Mouse (Mus musculus) ES-Bruce4 (cell line): Measurements from ENCODE around the gene Fes. TPM values are rescaled to one million over a fixed set of nuclear protein-coding genes. Genes with fewer than 3 reads are reported as not detected.

Experiments used
- H3K27ac ChIP-seq: 2 replicates; pipeline ENCODE4 v1.5.1; 2012; ENCODE audit warnings: low read length, inconsistent platforms; ENCODE audit not compliant: insufficient read depth
- H3K27me3 ChIP-seq: 2 replicates; pipeline ENCODE4 v1.6.1; 2012; ENCODE audit warnings: mild to moderate bottlenecking, low read length, inconsistent platforms; ENCODE audit not compliant: control insufficient read depth, poor library complexity, insufficient read depth, severe bottlenecking
- H3K36me3 ChIP-seq: 2 replicates; pipeline ENCODE4 v1.6.1; 2012; ENCODE audit warnings: inconsistent platforms, mild to moderate bottlenecking, low read length, moderate library complexity; ENCODE audit not compliant: control insufficient read depth, poor library complexity, insufficient read depth, severe bottlenecking
- H3K4me1 ChIP-seq: one replicate; pipeline ENCODE4 v1.8.1; 2011; ENCODE audit warnings: low read length; ENCODE audit not compliant: control insufficient read depth, insufficient read depth
- H3K4me3 ChIP-seq: 2 replicates; pipeline ENCODE4 v1.5.1; 2011; ENCODE audit warnings: low read depth, mild to moderate bottlenecking, low read length
- H3K9ac ChIP-seq: 2 replicates; pipeline ENCODE4 v1.6.1; 2012; ENCODE audit warnings: low read depth, mild to moderate bottlenecking, inconsistent platforms; ENCODE audit not compliant: poor library complexity, severe bottlenecking
- H3K9me3 ChIP-seq: replicated peaks from 2 replicates; pipeline ENCODE4 v1.6.1; 2012; ENCODE audit warnings: mild to moderate bottlenecking, low read length, inconsistent platforms; ENCODE audit not compliant: control insufficient read depth, poor library complexity, insufficient read depth, severe bottlenecking
- CTCF ChIP-seq: IDR thresholded peaks from one replicate; pipeline ENCODE4 v1.8.1; 2011; ENCODE audit warnings: low read depth, low read length
- EP300 ChIP-seq: IDR thresholded peaks from 2 replicates; pipeline ENCODE4 v1.6.1; 2011; ENCODE audit warnings: low read depth, low read length; ENCODE audit not compliant: insufficient read depth
- POLR2A ChIP-seq: IDR thresholded peaks from one replicate; pipeline ENCODE4 v1.8.1; 2011; ENCODE audit warnings: low read length; ENCODE audit not compliant: insufficient read depth
- polyA plus RNA-seq: library from polyadenylated mRNA; stranded (reverse); fragments of >200 nt; gene quantifications from 2 replicates; pipeline ENCODE4 v1.2.4, GENCODE M21; 2011; ENCODE audit warnings: low read depth; ENCODE audit not compliant: missing spikeins, insufficient read depth, insufficient read length

The Fes gene
- polyA plus RNA-seq, 1 experiment = 0.76 TPM

DNA sequence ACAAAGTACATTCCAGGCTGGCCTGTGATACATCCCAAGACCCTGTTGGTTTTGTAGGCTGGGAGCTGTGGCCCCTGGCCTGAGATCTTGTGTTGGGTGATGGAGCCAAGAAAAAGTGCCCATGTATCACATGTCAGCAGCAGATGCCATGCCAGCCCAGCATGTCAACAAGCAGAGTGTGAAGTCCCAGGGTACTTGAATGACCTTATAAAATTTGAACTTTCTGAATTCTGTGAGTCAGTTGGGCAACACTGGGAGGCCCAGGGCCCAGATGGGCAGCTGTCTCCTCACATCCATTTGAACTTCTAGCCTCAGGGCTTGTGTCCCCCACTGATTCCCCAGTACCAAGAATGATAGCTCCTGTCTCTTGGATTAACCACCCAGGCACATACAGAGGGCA lies 29.9 kb upstream of the Fes start:
- Histone ChIP-seq H3K27ac (no peak overlapping the region), H3K9ac (no peak overlapping the region), H3K36me3 (no peaks in the 10 kb centered on the region), H3K9me3 (no peaks in the 10 kb centered on the region), H3K4me3 (no peak overlapping the region), H3K27me3 (no peaks in the 10 kb centered on the region), H3K4me1 (no peaks in the 10 kb centered on the region)
- TF ChIP-seq EP300 (no peak), POLR2A (no peak), CTCF (no peak)

DNA sequence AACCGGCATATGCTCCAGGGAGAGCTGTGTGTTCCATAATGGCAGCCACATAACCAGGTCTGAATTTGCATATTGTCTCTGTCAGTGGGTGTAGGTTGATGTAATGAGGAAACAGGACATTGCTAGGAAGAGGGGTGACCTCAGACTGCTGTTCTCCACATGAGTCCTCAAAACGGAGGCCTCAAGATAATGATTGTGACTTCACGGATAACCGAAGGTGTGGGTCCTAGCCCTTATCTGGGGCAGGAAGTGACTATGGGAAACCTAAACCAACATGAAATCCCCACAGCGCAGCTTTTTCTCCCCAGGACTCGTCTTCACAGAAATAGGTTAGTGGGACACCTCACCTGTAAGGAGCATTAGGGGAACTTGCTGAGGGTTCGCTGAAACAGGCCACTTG lies 29.2 kb upstream of the Fes start:
- Histone ChIP-seq H3K4me1 (no peaks in the 10 kb centered on the region), H3K4me3 (no peak overlapping the region), H3K36me3 (no peaks in the 10 kb centered on the region), H3K9me3 (no peaks in the 10 kb centered on the region), H3K9ac (no peak overlapping the region), H3K27ac (no peak overlapping the region), H3K27me3 (no peaks in the 10 kb centered on the region)
- TF ChIP-seq POLR2A = no peak
- TF ChIP-seq CTCF = no peak
- no peak for TF ChIP-seq EP300

DNA sequence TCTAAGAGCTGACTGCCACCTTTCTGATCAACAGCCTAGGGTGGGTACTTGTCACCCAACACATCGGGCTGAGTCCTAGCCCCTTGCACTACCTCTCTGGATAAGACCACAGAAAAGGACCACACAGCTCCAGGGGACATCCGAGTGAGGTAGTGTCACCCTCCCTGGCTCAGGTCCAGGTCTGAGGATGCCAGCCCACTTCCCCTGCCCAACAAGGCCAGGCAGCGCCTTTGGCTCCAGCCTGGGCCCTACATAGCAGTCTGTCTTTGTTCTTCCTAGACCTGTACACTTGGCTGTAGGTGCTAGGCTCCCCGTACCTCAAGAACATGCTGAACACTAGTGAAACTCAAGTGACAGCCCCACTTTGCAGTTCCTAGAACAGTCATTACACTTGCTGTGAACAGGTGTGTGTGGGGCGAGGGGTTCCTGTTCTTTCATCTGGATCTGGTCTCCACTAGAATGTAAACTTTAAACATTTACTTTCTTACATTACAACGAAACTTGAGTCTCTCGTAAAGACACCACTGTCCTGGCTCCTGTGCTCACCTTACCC lies 26.6 kb upstream of the Fes start:
- TF ChIP-seq EP300 (no peak), CTCF (no peak), POLR2A (no peak)
- Histone ChIP-seq H3K36me3 (no peaks in the 10 kb centered on the region), H3K9ac (no peak overlapping the region), H3K9me3 (no peaks in the 10 kb centered on the region), H3K4me3 (no peak overlapping the region), H3K4me1 (no peaks in the 10 kb centered on the region), H3K27me3 (no peaks in the 10 kb centered on the region), H3K27ac (no peak overlapping the region)

DNA sequence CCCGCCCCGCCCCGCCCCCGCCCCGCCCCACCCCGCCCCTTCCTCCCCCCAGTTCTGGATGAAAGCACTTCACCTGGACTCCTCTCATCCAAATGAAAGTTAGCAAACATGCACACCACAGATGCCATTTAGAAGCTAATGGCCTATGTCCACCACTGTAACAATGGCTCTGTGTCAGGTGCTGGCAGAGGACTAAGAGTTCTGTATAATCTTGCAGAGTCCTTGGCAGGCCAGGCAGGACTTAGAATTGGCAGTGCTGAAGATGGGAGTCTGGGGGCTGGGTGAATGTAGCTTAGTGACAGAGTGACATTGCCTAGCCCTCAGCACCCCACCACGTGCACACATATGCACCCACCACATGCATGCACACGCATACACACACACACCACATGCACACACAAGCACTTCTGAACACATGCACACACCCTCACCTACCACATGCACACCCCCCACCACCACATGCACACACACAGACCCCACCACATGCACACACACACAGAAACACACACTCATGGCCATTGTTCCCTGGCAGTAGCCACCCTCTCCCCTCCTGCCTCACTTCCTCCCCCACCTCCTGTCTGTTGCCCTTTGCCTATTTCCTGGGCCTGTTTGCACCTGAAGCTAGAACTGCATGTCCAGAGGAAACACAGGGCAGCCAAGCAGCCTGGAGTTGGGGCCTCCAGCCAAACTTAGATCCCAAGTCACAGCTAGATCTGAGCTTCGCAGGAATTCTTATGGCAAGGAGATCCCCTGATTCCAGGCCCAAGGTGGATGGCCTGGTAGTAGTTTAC lies 26.0 kb upstream of the Fes start:
- no peaks in the 10 kb centered on the region for H3K4me1 ChIP-seq
- no peak overlapping the region for H3K27ac ChIP-seq
- no peak overlapping the region for H3K9ac ChIP-seq
- no peak overlapping the region for H3K4me3 ChIP-seq
- no peaks in the 10 kb centered on the region for H3K27me3 ChIP-seq
- H3K36me3 ChIP-seq = no peaks in the 10 kb centered on the region
- TF ChIP-seq POLR2A (no peak), EP300 (no peak), CTCF (no peak)
- no peaks in the 10 kb centered on the region for H3K9me3 ChIP-seq

DNA sequence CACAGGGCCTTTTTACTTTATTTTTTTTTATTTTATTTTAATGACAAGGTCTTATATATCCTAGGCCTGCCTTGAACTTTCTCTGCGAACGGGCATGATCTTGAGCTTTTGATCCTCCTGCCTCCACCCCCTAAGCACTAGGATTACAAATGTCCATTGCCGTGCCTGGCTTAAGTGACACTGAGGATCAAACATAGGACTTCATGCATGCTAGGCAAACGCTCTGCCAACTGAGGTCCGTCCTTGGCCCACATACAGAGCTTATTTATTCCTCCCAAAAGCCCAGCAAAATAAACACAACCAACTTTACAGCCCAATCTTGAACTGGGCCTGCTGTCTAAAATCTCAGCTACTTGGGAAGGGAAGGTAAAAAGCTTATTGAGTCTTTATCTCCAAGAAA lies 25.0 kb upstream of the Fes start:
- H3K4me3 ChIP-seq = no peak overlapping the region
- H3K4me1 ChIP-seq = no peaks in the 10 kb centered on the region
- H3K27ac ChIP-seq = no peak overlapping the region
- no peak overlapping the region for H3K9ac ChIP-seq
- no peaks in the 10 kb centered on the region for H3K36me3 ChIP-seq
- TF ChIP-seq POLR2A (no peak), CTCF (no peak), EP300 (no peak)
- no peaks in the 10 kb centered on the region for H3K27me3 ChIP-seq
- no peaks in the 10 kb centered on the region for H3K9me3 ChIP-seq

DNA sequence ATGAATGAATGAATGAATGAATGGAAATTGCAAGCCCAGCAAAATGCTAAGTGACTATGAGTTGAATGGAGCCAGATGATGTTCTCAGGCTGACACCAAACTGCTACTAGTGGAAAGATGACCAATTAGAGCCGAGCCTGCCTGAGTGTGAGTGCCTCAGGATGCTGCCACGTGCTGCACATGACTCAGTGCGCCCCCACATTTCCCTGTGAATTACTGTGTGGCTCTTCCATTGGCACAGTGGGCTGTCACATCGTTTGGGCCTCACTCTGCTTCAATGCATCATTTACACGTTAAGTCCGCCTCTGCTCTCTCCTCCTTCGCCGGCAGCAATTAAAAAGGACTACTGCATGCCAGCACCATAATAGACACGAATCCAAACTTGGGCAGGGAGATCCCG lies 24.5 kb upstream of the Fes start:
- Histone ChIP-seq H3K27me3 (no peaks in the 10 kb centered on the region), H3K27ac (no peak overlapping the region), H3K9ac (no peak overlapping the region), H3K9me3 (no peaks in the 10 kb centered on the region), H3K4me1 (no peaks in the 10 kb centered on the region), H3K36me3 (no peaks in the 10 kb centered on the region), H3K4me3 (no peak overlapping the region)
- TF ChIP-seq EP300 (no peak), CTCF (no peak), POLR2A (no peak)
